Mouse (Mus musculus): ENCODE measurements at regions not wholly inside any gene's neighbourhood (a gene's known extent, or its start where the extent isn't known, plus 50 kb on each side); places are given as distances from the start of the nearest gene placed in this dataset.
A peak's percentile ranks its signal among the peaks of the same experiment; 100 is the strongest.

- H3K4me3 ChIP-seq (replicated peaks in 1 of 3; ENCODE audit: low read depth in 2 of 3, low read length in 2 of 3, poor library complexity in 1 of 3) = no peak overlapping the region
- no peak overlapping the region for H3K9ac ChIP-seq (ENCODE audit: insufficient read depth, low read depth)
- in situ Hi-C loops (cut with MboI; ENCODE audit: low pct_ligation_motif_present, low pct_unique_long_range_greater_than_20kb, low sequenced_read_pairs) = no loop called here
- no peaks in the 10 kb centered on the region for H3K27me3 ChIP-seq (replicated peaks)
- no peak overlapping the region for H3K4me2 ChIP-seq (ENCODE audit: insufficient read depth, low read depth, poor library complexity, severe bottlenecking)
- dilution Hi-C loops (cut with MboI; ENCODE audit: extremely low pct_ligation_motif_present, extremely low pct_unique_long_range_greater_than_20kb, low sequenced_read_pairs) = no loop called here
- H3K4me1 ChIP-seq (ENCODE audit: control insufficient read depth in 1 of 2, insufficient read depth in 2 of 2) = no peaks in the 10 kb centered on the region
- no peak overlapping the region for H3K27ac ChIP-seq (ENCODE audit: insufficient read depth, low read depth)
- H3K9me3 ChIP-seq (replicated peaks; ENCODE audit: low read length) = peaks cover 67% of the 10 kb centered on the region
- H3K79me2 ChIP-seq (replicated peaks; ENCODE audit: control insufficient read depth, extremely low read depth, insufficient read depth, poor library complexity, severe bottlenecking) = no peaks in the 10 kb centered on the region
- TF ChIP-seq NRF1 (IDR thresholded peaks at IDR 0.05; ENCODE audit: low read depth, low read length) = no peak
- TF ChIP-seq RAD21 (IDR thresholded peaks at IDR 0.05; ENCODE audit: low read depth, low read length) = peak; percentile 60
- peak; percentile 49 for TF ChIP-seq SMC3 (IDR thresholded peaks at IDR 0.05; ENCODE audit: low read depth, low read length)
- no peak for TF ChIP-seq IRF4 (IDR thresholded peaks at IDR 0.05; ENCODE audit: low read depth, low read length)
- TF ChIP-seq USF2 (conservative IDR thresholded peaks at IDR 0.05; ENCODE audit: low read depth, low read length) = no peak
- peak in 1 of 2 experiments; percentile 53; a peak in 2 of 4 replicates for TF ChIP-seq CTCF (conservative IDR thresholded peaks at IDR 0.05 in 1 of 2, IDR thresholded peaks at IDR 0.05 in 1 of 2; ENCODE audit: low read depth in 2 of 2, low read length in 2 of 2)
- no peak for DNase-seq (ENCODE audit: extremely low read depth)
- H3K36me3 ChIP-seq (replicated peaks in 1 of 2; ENCODE audit: control insufficient read depth in 1 of 2, insufficient read depth in 1 of 2, low read length in 1 of 2) = no peaks in the 10 kb centered on the region
These were observed 154.6 kb upstream of the Gcfc2 start for GRCm38 (mm10) chr6:81768669-81769537.

GRCm38 (mm10) chr6:81770301-81770700 is 153.2 kb upstream of the Gcfc2 start:
- H3K36me3 ChIP-seq (replicated peaks in 1 of 2; ENCODE audit: control insufficient read depth in 1 of 2, insufficient read depth in 1 of 2, low read length in 1 of 2) = no peaks in the 10 kb centered on the region
- dilution Hi-C loops (cut with MboI; ENCODE audit: extremely low pct_ligation_motif_present, extremely low pct_unique_long_range_greater_than_20kb, low sequenced_read_pairs) (no loop called here), in situ Hi-C loops (cut with MboI; ENCODE audit: low pct_ligation_motif_present, low pct_unique_long_range_greater_than_20kb, low sequenced_read_pairs) (no loop called here)
- H3K4me3 ChIP-seq (replicated peaks in 1 of 3; ENCODE audit: low read depth in 2 of 3, low read length in 2 of 3, poor library complexity in 1 of 3) = no peak overlapping the region
- H3K9me3 ChIP-seq (replicated peaks; ENCODE audit: low read length) = peaks cover 66% of the 10 kb centered on the region
- no peaks in the 10 kb centered on the region for H3K4me1 ChIP-seq (ENCODE audit: control insufficient read depth in 1 of 2, insufficient read depth in 2 of 2)
- no peak overlapping the region for H3K9ac ChIP-seq (ENCODE audit: insufficient read depth, low read depth)
- H3K27ac ChIP-seq (ENCODE audit: insufficient read depth, low read depth) = no peak overlapping the region
- no peak overlapping the region for H3K4me2 ChIP-seq (ENCODE audit: insufficient read depth, low read depth, poor library complexity, severe bottlenecking)
- no peaks in the 10 kb centered on the region for H3K27me3 ChIP-seq (replicated peaks)
- H3K79me2 ChIP-seq (replicated peaks; ENCODE audit: control insufficient read depth, extremely low read depth, insufficient read depth, poor library complexity, severe bottlenecking) = no peaks in the 10 kb centered on the region
- TF ChIP-seq CHD1 (IDR thresholded peaks at IDR 0.05; ENCODE audit: low read depth, low read length) = no peak
- TF ChIP-seq PAX5 (IDR thresholded peaks at IDR 0.05; ENCODE audit: low read length) = no peak
- no peak for TF ChIP-seq JUND (conservative IDR thresholded peaks at IDR 0.05; ENCODE audit: low read depth, low read length)
- no peak for TF ChIP-seq RAD21 (IDR thresholded peaks at IDR 0.05; ENCODE audit: low read depth, low read length)
- no peak for TF ChIP-seq ZMIZ1 (IDR thresholded peaks at IDR 0.05; ENCODE audit: low read depth, low read length)
- no peak for TF ChIP-seq SIN3A (IDR thresholded peaks at IDR 0.05; ENCODE audit: low read length)
- TF ChIP-seq CHD2 (IDR thresholded peaks at IDR 0.05; ENCODE audit: low read length) = no peak
- no peak for TF ChIP-seq MAFK (IDR thresholded peaks at IDR 0.05; ENCODE audit: insufficient replicate concordance, low read length)
- TF ChIP-seq GABPA (IDR thresholded peaks at IDR 0.05; ENCODE audit: insufficient replicate concordance, low read depth, low read length) = no peak
- TF ChIP-seq ZKSCAN1 (IDR thresholded peaks at IDR 0.05; ENCODE audit: borderline replicate concordance, low read depth, low read length) = no peak
- TF ChIP-seq POLR2AphosphoS2 (IDR thresholded peaks at IDR 0.05; ENCODE audit: low read depth, low read length) = no peak
- no peak for DNase-seq (ENCODE audit: extremely low read depth)

Data from CH12.LX (cell line).